Mouse (Mus musculus) heart, embryonic 16.5 days (tissue): ENCODE results near the gene Muc1. TPM values are rescaled to one million over a fixed set of nuclear protein-coding genes. Genes with fewer than 3 reads are reported as not detected.
A peak's percentile ranks its signal among the peaks of the same experiment; 100 is the strongest.

Experiments
- ATAC-seq: fragments of 200-750 bp; cut with Nextera tagmentation; replicated peaks from 2 replicates; pipeline ENCODE4 v1.8.0; 2017; ENCODE audit warnings: moderate number of reproducible peaks; ENCODE audit not compliant: insufficient read depth, low FRiP score; ENCODE audit errors: extremely low read depth
- H3K27ac ChIP-seq: fragments of 300-500 bp; sonication (generic); 2 replicates; pipeline ENCODE4 v1.5.1; 2014; ENCODE audit warnings: mild to moderate bottlenecking, low read length, control low read depth, moderate library complexity
- H3K27me3 ChIP-seq: fragments of 300-500 bp; sonication (generic); 2 replicates; pipeline ENCODE4 v1.6.1; 2014; ENCODE audit warnings: low read length, mixed read lengths; ENCODE audit not compliant: control insufficient read depth, insufficient read depth
- H3K36me3 ChIP-seq: fragments of 300-500 bp; sonication (generic); 2 replicates; pipeline ENCODE4 v1.6.1; 2014; ENCODE audit not compliant: control insufficient read depth, insufficient read depth
- H3K4me1 ChIP-seq: fragments of 300-500 bp; sonication (generic); 2 replicates; pipeline ENCODE4 v1.6.1; 2014; ENCODE audit warnings: low read length, mixed read lengths; ENCODE audit not compliant: control insufficient read depth, insufficient read depth
- H3K4me2 ChIP-seq: fragments of 300-500 bp; sonication (generic); 2 replicates; pipeline ENCODE4 v1.6.1; 2014; ENCODE audit warnings: low read depth, mild to moderate bottlenecking, control low read depth, low read length
- H3K4me3 ChIP-seq: fragments of 300-500 bp; sonication (generic); 2 replicates; pipeline ENCODE4 v1.5.1; 2014; ENCODE audit warnings: mild to moderate bottlenecking, control low read depth, low read length
- H3K9ac ChIP-seq: fragments of 300-500 bp; sonication (generic); 2 replicates; pipeline ENCODE4 v1.6.1; 2014; ENCODE audit warnings: low read length, control low read depth
- H3K9me3 ChIP-seq: fragments of 300-500 bp; sonication (generic); replicated peaks from 2 replicates; pipeline ENCODE4 v1.6.1; 2016; ENCODE audit warnings: low read length; ENCODE audit not compliant: control insufficient read depth
- WGBS: fragments of 180-500 bp; shearing (Covaris S2); extraction: QIAGEN DNeasy Blood & Tissue Kit; methylation state at CpG from one replicate; pipeline ENCODE4 v1.1.7; 2014; 5-methylcytosine and 5-hydroxymethylcytosine counted together
- polyA plus RNA-seq: library from polyadenylated mRNA; unstranded; fragments of >200 nt; fragmentation: Nextera tagmentation; extraction: Ambion mirVana; gene quantifications from 2 replicates; pipeline ENCODE4 v1.2.1, GENCODE M21; 2015

Muc1 gene
- polyA plus RNA-seq, 1 experiment from 2014 or later = 3.3 TPM

DNA sequence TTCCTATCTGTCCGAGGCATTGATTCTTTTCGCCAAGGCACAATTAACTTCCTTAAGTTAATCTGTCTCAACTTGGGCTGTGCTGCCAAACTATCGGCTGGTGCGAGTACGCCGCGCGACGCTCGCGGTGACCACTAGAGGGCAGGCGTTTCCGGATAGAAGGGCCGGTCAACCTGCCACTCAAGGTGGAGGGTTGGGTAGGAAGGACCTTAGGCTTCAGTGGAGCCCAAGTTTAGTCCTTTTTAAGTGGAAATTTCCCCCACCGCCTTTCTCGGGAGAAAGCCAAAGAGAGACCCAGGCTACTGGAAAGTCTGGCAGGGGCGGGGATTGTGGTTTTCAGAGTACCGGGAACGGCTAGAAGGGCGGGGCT, 692 bp upstream of the Muc1 start:
- 1% methylated on average over 20 of the region's 20 CpGs for WGBS
- peaks cover 19% of the 10 kb centered on the region for H3K4me1 ChIP-seq
- H3K4me3 ChIP-seq = peak overlapping the region; percentile 61
- peak overlapping the region; percentile 68 for H3K9ac ChIP-seq
- peak overlapping the region; percentile 76 for H3K4me2 ChIP-seq
- H3K27me3 ChIP-seq = peaks cover 16% of the 10 kb centered on the region; the same call in 1 of the 2 replicates
- no peaks in the 10 kb centered on the region for H3K36me3 ChIP-seq
- peak; percentile 49 for ATAC-seq
- H3K27ac ChIP-seq = 0 out of 2 replicates have a peak overlapping the region, but pooled peaks have one; percentile 26
- no peaks in the 10 kb centered on the region for H3K9me3 ChIP-seq

DNA sequence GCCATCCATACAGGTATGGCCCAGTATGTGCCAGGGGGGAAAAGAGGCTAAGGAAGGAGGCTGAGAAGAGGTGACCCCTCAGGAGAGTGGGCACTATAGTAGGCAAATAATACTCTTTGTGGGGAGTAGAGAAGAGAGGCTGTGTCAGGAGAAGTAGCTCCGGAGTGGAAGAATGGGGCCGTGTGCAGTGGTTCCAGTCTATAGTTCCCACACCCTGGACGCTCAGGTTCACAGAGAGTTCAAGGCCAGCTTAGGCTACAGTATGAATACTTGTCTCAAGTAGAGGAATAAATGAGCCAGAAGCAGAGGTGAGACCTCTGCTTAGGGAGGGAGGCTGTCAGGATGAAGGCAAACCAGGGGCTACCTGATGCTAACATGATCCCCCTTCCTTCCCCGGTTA, 419 bp downstream of the Muc1 start:
- peaks cover 16% of the 10 kb centered on the region; the same call in 1 of the 2 replicates for H3K27me3 ChIP-seq
- H3K9ac ChIP-seq = no peak overlapping the region
- H3K4me1 ChIP-seq = peaks cover 26% of the 10 kb centered on the region
- H3K4me3 ChIP-seq = no peak overlapping the region
- no peak for ATAC-seq
- no peaks in the 10 kb centered on the region for H3K9me3 ChIP-seq
- no peak overlapping the region for H3K4me2 ChIP-seq
- H3K27ac ChIP-seq = no peak overlapping the region
- no peaks in the 10 kb centered on the region for H3K36me3 ChIP-seq
- WGBS = 67% methylated on average over 4 of the region's 4 CpGs

DNA sequence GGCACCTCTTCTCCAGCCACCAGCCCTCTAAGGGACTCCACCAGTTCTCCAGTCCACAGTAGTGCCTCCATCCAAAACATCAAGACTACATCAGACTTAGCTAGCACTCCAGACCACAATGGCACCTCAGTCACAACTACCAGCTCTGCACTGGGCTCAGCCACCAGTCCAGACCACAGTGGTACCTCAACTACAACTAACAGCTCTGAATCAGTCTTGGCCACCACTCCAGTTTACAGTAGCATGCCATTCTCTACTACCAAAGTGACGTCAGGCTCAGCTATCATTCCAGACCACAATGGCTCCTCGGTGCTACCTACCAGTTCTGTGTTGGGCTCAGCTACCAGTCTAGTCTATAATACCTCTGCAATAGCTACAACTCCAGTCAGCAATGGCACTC, 1.7 kb downstream of the Muc1 start:
- Histone ChIP-seq H3K36me3 (no peaks in the 10 kb centered on the region), H3K4me3 (no peak overlapping the region), H3K9me3 (no peaks in the 10 kb centered on the region), H3K9ac (no peak overlapping the region), H3K27ac (no peak overlapping the region), H3K27me3 (peaks cover 15% of the 10 kb centered on the region; the same call in 1 of the 2 replicates), H3K4me2 (no peak overlapping the region), H3K4me1 (peaks cover 26% of the 10 kb centered on the region)
- ATAC-seq = no peak
- WGBS = 63% methylated on average over 2 of the region's 2 CpGs

DNA sequence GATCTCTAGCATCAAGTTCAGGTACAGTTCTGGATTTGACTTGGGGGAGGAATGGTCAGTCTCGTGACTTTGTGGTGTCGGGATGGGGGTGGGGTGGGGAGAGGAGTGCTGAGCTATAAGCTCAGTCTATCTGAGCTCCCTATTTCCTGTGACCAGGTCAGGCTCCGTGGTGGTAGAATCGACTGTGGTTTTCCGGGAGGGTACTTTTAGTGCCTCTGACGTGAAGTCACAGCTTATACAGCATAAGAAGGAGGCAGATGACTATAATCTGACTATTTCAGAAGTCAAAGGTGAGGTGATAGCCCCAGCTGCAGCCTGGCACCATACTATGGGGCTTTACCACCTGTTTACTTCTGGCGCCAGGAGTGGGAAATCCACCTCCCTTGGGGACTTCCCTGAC, 2.5 kb downstream of the Muc1 start:
- no peak overlapping the region for H3K27ac ChIP-seq
- ATAC-seq = no peak
- peaks cover 26% of the 10 kb centered on the region for H3K4me1 ChIP-seq
- no peaks in the 10 kb centered on the region for H3K36me3 ChIP-seq
- 39% methylated on average over 7 of the region's 7 CpGs for WGBS
- H3K9me3 ChIP-seq = no peaks in the 10 kb centered on the region
- no peak overlapping the region for H3K4me2 ChIP-seq
- peaks cover 7% of the 10 kb centered on the region; the same call in 1 of the 2 replicates for H3K27me3 ChIP-seq
- no peak overlapping the region for H3K9ac ChIP-seq
- H3K4me3 ChIP-seq = no peak overlapping the region

DNA sequence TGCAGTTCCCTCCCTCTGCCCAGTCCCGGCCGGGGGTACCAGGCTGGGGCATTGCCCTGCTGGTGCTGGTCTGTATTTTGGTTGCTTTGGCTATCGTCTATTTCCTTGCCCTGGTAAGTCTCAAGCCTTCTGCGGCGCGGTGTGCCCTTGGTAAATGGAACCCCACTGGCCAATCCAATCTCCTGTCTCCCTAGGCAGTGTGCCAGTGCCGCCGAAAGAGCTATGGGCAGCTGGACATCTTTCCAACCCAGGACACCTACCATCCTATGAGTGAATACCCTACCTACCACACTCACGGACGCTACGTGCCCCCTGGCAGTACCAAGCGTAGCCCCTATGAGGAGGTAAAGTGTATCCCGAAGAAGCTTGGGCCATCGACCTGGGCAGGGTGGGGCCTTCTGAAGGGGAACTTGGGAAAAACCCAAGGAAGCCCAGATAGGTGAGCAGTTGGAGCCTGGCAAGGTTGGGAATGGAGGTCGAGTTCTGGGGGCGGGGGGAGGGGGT, 3.0 kb downstream of the Muc1 start:
- Histone ChIP-seq H3K9ac (no peak overlapping the region), H3K27ac (no peak overlapping the region), H3K4me3 (no peak overlapping the region), H3K4me1 (peaks cover 24% of the 10 kb centered on the region), H3K27me3 (0 out of 2 replicates have a peak, but pooled peaks cover 3% of the 10 kb centered on the region), H3K36me3 (no peaks in the 10 kb centered on the region), H3K9me3 (no peaks in the 10 kb centered on the region), H3K4me2 (no peak overlapping the region)
- 71% methylated on average over 16 of the region's 16 CpGs for WGBS
- ATAC-seq = no peak

DNA sequence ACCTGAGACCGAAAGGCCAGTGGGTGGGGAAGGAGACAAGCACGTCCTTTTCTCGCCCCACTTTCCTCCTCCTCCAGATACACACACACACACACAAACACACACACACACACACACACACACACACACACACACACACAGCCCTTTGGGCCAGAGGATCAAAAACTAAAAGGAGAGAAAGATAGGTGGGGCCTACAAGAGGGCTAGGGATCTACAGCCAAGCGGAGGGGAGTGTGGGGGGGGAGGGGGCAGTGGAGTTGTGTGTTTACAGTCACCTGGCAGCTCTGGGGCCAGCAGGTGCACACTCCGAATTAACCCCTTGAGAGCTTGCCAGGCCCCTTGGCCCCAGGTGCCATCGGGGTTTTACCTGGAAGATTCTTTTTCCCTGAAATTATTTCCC, 3.8 kb downstream of the Muc1 start:
- 69% methylated on average over 6 of the region's 6 CpGs for WGBS
- 0 out of 2 replicates have a peak, but pooled peaks cover 3% of the 10 kb centered on the region for H3K27me3 ChIP-seq
- no peak overlapping the region for H3K9ac ChIP-seq
- H3K36me3 ChIP-seq = no peaks in the 10 kb centered on the region
- H3K4me2 ChIP-seq = no peak overlapping the region
- H3K27ac ChIP-seq = no peak overlapping the region; the same call in 1 of the 2 replicates
- no peaks in the 10 kb centered on the region for H3K9me3 ChIP-seq
- no peak overlapping the region for H3K4me3 ChIP-seq
- ATAC-seq = no peak
- H3K4me1 ChIP-seq = peaks cover 18% of the 10 kb centered on the region

DNA sequence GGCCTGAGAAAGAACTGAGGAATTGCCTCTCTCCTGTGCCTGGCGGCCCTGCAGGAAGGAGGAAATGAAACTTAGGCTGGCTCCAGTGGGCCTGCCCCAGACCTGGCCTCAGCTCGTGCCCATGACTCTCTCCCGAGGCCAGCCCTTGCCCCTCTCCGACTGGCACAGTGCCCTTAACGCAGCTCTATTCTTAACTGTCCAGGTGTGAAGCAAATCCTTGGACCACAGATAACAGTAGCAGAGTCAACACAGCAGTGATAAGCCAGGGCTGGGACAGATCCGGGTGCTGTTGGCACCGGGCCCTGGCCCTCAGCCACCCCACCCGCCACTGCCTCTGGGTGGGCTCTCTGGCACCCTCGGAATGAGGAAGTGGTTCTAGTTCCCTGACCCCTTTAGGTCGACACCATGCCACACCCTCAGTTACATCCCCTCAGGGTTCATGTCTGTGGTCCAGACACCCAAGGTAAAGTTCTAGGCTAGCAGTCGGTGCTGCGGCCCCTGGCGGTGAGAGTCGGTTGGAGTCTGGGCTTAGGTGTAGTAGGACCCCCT, 4.8 kb downstream of the Muc1 start:
- Histone ChIP-seq H3K27ac (peak overlapping the region; percentile 64), H3K9ac (peak overlapping the region; percentile 44; the same call in 1 of the 2 replicates), H3K36me3 (no peaks in the 10 kb centered on the region), H3K4me3 (no peak overlapping the region), H3K9me3 (no peaks in the 10 kb centered on the region), H3K4me2 (peak overlapping the region; percentile 17; the same call in 1 of the 2 replicates), H3K4me1 (peaks cover 14% of the 10 kb centered on the region), H3K27me3 (0 out of 2 replicates have a peak, but pooled peaks cover 3% of the 10 kb centered on the region)
- 37% methylated on average over 14 of the region's 14 CpGs for WGBS
- peak; percentile 74 for ATAC-seq

DNA sequence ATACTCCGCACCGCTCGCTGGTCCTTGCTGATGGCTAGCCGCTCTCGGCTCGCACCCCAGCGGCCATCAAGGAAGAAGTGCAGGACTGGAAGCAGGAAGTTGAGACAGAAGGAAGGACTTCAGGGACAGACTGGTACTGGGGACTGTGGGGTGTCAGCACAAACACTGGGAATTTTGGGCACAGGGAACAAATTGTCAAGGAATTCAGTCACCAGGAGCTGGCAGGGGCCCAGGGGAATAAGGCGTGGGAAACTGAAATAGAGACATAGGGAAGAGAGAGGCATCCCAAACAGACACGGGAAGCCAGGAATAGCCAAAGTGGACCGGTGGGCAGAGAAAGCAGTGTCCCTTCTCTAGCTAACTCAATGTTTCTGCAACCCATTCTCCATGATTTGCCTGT, 7.7 kb downstream of the Muc1 start:
- no peaks in the 10 kb centered on the region for H3K27me3 ChIP-seq
- no peaks in the 10 kb centered on the region for H3K36me3 ChIP-seq
- H3K9ac ChIP-seq = no peak overlapping the region
- no peak for ATAC-seq
- no peak overlapping the region for H3K4me2 ChIP-seq
- 74% methylated on average over 10 of the region's 10 CpGs for WGBS
- H3K9me3 ChIP-seq = no peaks in the 10 kb centered on the region
- H3K27ac ChIP-seq = no peak overlapping the region
- no peak overlapping the region for H3K4me3 ChIP-seq
- peaks cover 14% of the 10 kb centered on the region for H3K4me1 ChIP-seq

DNA sequence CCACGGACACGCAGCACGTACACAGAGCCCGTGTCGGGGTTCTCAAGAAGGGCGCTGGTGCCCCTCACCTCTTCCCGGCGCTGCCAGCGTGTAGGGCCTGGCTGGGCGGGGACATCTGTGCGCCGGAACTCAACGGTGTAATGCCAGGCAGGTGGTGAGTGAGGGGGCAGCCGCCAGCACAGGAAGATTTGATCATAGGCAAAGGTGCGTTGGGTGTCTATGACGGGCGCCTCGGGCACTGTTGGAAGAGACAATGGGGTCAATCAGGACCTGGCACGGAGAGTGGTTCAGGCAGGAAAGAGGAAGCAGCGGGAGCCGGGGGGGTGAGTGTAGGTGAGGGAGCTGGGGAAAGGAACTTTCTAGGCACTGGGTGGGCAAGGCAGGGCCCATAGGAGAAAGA, 8.8 kb downstream of the Muc1 start:
- Histone ChIP-seq H3K4me3 (no peak overlapping the region), H3K4me1 (peaks cover 12% of the 10 kb centered on the region), H3K9me3 (no peaks in the 10 kb centered on the region), H3K4me2 (no peak overlapping the region), H3K27ac (no peak overlapping the region), H3K36me3 (no peaks in the 10 kb centered on the region), H3K9ac (no peak overlapping the region), H3K27me3 (no peaks in the 10 kb centered on the region)
- WGBS = 87% methylated on average over 21 of the region's 21 CpGs
- no peak for ATAC-seq
